Mouse (Mus musculus) lung, adult 18-20 months (tissue): Measurements from ENCODE around the gene Plxna4.

Experiments
- DNase-seq, 2 experiments: peaks; one replicate each; pipeline ENCODE4 v3.0.0; 2022; ENCODE audit warnings: mixed read lengths in 2 of 2

Gene Plxna4

DNA sequence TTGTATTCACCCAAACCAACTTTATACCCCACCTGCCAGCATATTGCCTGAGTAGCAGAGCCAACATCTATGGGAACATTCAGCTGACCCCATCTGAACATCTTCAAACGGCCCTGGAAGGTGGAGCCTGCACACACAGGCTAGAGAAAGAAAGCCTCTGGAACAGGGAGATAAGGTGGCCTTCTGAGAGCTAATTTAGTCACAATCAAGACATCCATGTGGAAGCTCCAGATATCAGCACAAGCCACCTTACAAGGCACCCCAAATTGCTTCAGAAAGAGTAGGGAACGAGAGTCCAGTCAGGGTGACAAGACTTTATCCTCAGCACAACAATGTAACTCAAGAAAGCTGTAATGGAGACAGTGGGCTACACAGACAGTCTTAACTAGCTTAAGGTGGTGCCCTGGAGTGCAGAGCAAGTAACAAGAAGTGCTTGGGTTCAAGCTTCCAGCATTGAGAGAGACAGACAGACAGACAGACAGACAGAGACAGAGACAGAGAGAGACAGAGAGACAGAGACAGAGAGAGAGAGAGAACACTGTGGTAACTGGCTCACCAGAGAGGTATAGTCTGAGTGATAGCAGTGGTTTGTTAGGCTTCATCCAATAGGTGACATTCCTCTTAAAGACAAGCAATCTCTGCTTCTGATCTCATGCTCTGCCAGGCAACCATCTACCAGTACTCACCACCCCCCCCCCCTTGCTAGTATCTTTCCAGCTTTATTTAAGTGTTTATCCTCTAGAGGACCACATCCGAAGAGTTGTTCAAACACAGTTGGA, 53.8 kb downstream of the Plxna4 start:
- no peak for DNase-seq

DNA sequence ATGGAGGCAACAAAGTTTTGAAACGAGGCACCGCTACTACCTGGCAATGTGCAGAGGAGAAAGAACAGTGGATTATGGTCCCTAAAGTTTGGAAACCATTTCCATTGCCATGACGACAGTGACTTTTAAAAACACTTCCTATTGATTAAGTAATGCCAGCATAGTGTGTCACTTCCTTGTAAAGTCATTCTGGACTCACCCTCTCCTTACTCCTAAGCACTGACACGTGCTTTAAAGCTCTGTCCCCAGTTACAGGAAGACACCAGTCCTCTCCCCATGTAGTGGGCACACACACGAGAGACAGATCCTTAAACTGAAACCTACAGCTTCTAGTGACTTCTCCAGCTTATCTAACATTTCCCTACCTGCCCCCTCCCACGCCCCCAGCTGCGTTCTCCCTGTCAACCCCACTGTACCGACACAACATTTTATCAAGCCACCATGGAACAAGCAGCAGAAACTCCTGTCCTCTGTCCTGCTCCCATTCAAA, 59.9 kb downstream of the Plxna4 start:
- DNase-seq: no peak

DNA sequence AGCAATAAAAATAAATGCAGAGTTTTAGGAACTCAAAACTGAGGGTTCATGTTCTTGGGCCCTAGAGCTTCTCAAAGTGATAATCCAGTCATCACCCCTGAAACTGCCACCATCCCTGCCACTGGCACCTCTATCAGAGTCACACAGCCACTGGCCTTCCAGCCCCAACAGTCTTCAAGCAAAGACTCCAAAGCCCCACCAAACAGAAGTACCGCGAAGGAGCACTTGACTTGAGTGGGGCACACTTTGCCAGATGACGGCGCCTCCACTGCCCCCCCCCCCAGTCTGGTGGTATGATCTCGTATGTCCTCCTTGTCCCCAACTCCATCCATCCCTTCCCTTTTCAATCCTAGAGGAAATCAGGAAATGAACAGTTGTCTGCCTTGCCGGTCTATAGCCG, 60.5 kb downstream of the Plxna4 start:
- DNase-seq: peak; percentile 48 to 54

DNA sequence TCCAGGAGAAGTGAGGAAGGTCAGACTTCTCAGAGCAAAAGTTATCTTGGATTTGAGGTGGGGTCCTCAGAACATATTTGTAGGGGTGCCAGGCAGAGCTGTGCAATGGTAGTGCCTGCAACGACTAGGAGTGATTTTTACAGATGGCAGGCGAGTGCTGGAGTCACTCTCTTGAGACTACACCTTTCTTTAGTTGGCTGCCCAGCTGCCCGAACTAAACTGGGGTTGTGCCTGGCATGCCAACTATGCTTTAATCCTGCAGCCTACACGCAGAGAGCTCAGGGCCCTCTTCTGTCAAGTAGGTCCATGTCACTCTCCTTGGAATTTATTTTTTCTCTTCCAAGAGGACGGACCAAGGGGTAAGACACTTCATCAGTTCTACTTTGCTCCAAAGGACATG, 61.2 kb downstream of the Plxna4 start:
- no peak for DNase-seq

DNA sequence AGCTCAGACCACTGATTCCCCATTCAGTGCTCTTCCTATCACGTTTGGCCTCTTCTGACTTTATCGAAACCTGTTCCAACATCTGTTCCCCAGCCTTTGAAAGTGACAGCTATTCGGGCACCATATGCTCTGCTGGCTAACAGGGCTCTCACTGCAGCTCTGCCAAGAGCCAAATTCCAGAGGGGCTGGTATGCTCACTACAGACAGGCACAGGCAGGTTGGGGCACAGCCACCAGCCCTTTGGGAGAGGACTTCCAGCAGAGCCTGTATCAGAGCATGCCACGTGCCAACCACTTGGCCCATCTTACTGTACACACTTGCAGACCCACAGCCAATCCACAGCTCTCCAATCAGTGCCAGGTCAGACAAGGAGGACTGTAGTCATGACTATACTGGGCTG, 67.9 kb downstream of the Plxna4 start:
- DNase-seq: peak in 1 of 2 experiments; percentile 18

DNA sequence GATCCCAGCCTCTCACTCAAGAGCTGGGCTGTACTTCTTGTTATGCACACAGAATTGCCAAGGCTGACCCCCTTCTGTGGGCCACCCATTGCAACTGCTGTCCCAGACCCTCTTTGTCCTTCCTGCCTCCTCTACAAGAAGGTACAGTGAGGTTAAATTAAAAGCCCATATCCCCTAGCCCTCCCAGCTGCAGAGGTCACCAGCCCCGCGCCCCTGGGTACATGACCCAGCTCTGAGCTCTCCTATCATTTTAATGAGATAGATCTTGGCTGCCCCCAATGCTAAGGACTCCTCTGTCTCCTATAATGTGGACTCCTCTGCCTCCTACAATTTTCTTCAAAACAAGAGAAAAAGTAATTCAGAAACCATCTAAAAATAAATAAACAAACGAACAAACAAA, 69.4 kb downstream of the Plxna4 start:
- DNase-seq: no peak

DNA sequence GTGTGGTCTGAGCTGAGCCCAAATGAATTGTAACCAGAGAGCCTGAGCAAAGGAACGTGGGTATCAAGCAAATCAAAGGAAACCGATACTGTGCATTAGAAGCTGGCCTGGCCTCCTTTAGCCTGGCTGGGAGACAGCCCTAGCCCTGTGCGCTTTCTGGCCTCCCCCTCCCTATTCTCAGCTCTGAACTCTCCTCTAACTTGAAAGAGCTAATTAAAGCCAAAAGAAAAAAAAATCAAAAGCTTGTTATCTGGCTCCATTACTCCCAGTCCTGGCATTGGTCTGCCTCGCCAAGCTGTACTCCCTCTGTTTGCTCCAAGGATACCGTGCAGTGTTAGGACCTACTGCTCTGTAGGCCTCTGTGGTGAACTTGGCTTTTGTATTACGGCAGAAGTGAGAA, 73.9 kb downstream of the Plxna4 start:
- DNase-seq: no peak

DNA sequence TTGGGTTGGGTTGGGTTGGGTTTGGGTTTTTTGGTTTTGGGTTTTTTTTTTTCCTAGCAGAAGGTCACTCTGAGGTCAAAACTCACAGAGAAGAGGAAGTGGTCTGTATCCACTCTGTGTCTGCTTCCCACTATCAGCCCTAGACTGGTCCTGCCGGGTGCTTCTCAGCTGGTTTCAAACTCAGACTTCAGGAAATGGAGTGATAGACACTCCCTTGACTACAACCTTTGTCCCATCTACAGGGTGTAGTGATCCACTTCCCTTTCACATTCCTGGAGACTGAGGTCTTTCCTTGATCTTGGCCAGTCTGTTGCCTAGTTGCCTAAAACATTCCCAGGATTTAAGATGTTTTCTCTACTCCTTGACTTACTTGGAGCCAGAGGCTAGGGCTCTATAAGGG, 76.0 kb downstream of the Plxna4 start:
- DNase-seq: peak in 1 of 2 experiments; percentile 58

DNA sequence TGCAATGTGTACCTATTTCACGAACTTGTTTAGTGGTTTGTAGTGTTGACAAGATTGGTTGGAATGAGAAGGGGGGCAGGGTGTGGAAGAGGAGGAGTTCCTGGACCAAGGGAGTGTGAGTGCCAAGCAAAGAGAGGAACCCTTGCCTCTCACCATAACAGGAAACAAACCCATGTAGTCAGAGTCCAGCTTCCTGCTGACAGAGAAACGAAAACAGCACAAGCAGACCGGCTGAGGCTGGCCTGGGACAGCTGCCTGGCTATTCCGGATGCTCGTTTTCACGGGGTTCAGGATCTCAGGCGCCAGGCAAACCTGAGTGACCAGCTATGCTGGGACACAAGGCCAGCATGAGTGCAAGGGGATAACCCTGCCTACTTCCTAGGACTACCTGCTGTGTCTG, 77.1 kb downstream of the Plxna4 start:
- peak; percentile 86 to 92 for DNase-seq

DNA sequence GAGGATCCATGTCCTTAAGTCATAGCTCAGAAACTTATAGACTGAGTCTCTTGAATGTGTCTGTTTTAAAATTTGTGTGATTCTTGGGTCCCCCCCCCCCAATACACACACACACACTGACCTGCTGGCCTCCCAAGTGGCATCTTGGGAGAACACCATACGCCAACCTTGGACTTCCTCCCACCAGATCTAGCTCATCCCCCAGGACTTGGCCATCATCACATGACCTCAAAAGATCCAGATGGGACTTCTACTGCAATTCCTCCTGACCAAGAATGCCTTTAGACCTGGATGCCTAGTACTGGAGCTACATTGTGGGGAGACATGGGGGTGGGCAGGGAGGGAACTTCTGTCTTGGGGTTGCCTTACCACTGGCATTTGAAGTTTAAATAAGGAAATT, 77.5 kb downstream of the Plxna4 start:
- DNase-seq: no peak

DNA sequence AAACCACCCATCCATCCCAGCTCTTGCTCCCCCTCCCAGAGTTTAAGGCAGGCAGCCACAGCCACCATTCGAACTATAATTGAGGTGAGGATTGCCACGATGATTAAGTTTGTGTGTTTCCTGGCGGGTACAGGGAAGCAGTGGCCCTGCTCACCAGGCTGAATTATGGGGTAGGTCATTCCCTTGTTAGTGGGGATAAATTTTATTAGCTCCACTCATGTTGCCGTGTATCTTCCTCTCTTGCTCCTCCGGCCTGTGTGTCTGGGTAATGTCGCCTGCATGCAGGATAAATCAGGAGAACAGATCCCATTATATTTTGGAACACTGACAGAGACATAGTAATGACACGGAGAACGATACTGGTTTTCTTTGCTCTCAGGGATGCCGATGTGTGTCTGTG, 78.9 kb downstream of the Plxna4 start:
- no peak for DNase-seq

DNA sequence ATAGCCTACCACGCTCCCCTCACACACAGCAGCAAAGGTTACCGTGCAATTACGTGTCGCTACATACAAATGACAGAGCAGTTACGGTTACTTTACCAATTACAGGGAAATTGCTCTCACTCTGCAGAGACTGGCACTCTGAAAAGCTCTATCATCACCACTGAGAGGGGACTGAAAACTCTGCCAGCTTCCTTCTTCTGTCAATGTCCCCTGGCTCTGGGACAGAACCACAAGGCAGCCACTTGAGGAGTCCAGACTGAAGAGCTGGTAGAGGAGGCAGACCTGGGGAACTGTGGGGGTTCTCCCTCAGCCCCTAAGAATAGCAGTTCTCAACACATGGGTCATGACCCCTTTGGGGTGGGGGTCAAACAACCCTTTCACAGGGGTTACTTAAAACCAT, 83.0 kb downstream of the Plxna4 start:
- DNase-seq: peak; percentile 70 to 74

DNA sequence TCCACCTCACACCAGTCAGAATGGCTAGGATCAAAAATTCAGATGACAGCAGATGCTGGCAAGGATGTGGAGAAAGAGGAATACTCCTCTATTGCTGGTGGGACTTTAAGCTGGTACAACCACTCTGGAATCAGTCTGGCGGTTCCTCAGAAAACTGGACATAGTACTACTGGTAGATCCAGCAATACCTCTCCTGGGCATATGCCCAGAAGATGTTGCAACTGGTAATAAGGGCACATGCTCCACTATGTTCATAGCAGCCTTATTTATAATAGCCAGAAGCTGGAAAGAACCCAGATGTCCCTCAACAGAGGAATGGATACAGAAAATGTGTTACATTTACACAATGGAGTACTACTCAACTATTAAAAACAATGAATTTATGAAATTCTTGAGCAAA, 86.8 kb downstream of the Plxna4 start:
- DNase-seq: peak; percentile 38 to 70

DNA sequence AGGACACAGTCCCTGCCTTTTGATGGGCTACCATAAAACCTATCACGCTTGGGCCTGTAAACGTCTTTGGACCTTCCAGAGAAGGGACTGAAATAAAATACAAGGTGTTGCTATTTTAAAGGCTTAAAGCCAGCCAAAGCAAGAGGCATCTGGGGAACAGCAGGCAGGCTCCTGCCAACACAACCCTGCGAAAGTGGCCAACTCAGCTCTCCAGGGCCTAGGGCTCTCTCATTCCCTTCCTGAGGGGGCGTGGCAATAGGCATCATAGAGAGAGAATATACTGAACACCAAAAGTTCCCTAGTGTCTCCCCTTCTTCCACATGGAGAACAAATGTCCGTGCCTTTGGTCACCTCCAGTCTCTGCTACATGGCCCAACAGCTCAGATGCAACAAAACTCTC, 89.9 kb downstream of the Plxna4 start:
- DNase-seq: no peak

DNA sequence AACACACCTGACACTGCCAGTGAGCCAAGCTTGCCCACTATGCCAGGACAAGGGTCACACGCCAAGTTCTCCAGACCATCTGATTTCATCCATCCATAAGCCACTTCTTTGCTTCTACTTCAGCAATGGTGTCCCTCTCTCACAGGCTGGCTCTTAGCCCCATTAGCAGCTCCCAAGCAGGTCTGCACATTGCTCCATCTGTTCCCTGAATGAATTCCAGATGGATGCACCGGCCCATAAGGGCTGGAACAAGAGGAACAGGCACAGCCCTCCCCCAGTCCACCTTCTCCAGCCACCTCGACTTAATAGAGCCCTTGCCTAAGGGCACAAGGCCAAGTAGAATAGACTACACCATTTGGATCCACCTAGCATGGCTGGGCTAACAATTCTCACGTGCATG, 91.9 kb downstream of the Plxna4 start:
- no peak for DNase-seq

DNA sequence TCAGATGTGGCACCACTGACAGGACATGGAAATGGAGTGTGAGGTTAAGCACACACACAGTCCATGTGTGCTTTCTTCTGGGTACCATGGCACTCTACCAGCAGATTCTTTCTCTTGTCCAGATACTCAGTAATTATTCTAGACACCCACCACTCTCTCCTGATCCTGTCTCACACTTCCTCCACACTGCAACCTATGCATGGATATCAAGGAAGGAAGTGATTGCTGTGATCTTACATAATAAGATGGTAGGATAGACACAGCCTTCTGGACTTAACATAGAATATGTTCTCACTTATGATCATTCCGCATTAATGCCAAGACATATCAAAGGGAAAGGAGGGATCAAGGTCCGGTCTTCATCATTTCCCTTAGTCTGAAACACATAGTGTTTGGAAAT, 92.5 kb downstream of the Plxna4 start:
- DNase-seq: no peak

DNA sequence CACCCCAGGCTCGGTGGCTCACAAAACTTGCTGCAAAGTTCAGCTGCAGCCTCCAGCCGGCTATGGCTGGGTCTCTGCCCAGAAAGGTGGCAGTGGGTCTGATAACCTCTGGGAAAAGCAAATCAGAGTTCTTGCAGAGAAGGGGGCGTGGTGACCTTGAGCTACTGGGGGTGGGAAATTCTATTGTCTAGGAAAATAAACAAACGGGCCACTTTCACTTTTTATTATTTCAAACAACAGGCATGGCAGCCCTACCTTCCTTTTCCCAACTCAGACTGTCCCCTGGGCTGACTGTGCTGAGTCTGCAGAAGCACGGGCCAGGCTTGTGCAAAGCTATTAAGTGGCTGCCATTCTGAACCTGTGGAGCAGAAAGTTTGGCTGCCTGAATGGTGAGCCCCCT, 94.4 kb downstream of the Plxna4 start:
- DNase-seq: peak; percentile 55 to 63

DNA sequence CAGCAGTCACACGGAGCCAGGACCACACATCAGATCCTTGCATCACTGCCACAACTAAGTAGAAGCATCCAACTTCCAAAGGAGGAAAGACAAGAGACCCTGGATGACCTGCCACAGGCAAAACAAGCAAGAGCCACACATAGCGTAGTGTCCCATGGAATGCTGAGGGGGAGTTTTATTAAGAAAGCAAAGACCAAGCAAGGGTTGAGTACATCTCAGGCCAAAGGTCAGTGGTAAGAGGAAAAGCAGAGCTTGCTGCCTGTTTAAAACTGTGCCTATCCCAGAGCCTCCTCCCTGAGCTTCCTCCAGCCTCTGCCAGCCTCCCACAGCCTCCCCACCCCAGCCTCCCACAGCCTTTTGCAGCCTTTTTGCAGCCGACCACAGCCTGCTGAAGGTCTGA, 100.9 kb downstream of the Plxna4 start:
- DNase-seq: no peak

DNA sequence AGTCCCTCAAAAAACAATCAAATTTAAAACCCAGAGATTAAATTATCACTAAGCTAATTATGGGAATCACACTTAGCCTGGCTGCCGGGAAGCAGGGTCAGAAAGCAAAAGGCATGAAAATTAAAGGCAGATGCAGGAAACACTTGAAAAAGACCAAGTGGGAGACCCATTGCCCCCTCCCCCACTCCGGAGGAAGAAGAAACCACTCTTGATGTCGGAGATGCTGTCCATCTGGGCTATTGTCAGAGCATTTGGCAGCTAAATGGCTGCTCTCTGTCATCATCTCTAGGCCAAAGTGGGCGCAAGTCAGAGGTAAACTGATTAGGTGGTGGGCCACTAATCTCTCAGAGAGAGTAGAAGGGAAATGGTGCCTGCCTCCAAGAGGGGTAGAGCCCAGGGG, 105.5 kb downstream of the Plxna4 start:
- no peak for DNase-seq

DNA sequence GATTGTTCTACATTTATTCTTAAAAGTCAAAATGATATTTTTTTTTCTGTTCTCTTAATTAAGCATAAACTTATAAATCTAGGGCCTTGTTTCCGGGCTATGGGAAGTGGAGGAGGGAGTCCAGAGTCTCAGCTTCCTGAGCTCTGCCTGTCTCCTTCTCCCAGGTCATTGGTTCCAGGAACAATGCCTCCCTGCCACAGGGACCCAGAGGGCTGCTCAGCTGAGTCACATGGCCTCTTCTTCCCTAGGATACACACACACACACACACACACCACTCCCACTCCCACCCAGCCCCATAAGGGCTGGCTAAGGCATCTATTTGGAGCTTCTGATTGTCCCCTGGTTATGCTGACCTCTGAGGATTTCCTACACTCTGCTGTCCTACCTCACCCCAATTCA, 107.3 kb downstream of the Plxna4 start:
- peak in 1 of 2 experiments; percentile 19 for DNase-seq

DNA sequence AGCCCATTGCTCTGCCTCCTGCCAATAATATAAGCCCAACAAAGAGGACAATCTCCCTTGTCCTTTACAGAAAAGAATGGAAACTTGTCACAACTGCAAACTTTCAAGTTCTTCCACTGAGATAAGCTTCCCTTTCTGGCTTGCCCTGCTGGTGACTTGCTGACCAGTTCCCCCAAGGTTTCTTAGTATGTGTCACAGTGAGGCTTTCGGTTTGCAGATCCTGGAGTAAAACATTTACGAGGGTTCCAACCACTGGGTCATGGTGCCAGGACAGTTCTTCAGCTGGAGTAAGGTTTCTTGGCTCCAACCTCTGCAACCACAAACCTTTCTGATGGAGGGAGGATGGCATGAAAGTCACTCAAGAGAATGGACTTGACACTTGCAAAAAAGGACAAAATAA, 108.2 kb downstream of the Plxna4 start:
- no peak for DNase-seq

DNA sequence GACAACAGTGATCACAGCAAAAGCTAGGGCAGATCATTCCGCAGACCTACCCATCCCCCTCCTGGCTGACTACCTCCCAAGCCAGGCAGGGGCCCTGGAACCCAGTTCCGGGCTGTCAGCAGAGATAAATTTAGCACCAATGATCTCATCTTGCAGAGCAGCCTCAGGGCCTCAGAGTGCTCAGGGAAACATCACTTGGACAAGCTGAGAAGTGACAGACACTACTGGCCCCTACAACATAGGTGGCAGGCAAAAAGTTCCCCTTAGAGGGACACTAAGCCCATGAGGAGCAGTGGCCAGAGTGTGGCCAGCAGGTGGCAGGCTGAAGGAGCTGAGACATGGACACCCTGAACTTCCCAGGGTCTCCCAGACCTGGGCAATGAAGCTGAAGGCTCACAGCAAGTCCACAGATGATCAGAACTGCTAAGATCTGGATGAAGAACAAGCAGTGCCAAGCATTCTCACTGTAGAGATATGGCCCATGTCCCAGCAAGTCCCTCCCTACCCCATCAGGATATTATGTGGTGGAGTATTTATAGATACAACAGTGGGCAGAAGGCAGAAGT, 108.7 kb downstream of the Plxna4 start:
- peak; percentile 61 to 77 for DNase-seq

DNA sequence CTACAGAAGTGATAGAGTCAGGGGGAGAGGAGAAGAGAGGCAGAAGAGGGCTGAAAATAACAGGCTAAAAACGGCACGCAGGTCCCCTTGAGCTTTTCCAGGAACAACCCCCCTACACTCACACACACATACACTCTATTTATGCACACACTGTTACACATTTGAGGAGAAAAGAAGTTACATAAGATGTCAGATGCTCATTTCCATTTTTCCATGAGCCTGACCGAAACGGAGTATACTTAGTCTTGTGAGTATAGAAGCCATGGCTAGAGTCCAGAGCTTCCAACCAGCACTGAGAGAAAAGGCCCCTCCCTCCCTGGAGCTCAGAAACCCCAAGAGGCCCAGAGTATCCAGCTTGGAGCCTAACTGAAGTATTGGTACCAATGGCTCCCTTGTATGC, 112.0 kb downstream of the Plxna4 start:
- no peak for DNase-seq

DNA sequence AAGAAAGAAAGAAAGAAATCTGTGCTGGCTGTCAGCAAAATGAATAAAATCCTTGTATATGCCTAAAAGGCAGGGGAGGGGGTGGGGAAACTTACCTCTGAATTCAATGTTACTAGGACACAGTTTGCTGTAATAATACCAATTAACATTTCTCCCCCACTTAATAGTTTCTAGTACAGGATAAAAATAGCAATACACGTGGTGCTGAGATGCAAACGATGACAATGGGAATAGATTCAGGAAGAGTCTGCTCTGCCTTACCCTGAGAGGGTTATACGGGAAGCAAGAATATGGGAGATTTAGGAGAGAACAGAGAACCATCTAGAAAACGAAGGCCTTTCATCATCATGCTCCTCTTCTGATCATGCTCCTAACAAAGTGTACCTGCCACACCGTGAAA, 115.9 kb downstream of the Plxna4 start:
- no peak for DNase-seq

DNA sequence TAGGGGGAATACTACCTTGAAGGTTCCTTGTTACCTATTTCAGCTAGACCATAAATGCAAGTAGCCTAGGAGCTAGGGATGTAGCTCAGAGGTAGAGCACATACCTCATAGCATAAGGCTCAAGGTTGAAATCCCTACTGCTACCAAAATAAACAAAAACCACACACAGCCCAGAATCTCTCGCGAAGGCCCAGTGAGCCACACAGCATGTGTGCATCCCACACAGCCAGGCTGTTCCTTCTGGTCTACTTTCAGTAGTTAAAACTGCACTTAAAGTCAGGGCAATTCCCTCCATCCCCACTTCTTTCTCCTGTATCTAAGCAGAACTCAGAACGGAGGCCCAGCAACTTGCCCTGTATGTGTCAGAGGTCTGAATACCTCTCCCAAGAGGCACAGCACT, 116.4 kb downstream of the Plxna4 start:
- DNase-seq: no peak
